Mouse (Mus musculus) retina, embryonic 14.5 days (tissue): ENCODE results near the gene Hopx.

Source experiments
- DNase-seq: peaks from one replicate; pipeline ENCODE4 v3.0.0-alpha.2; 2015; ENCODE audit warnings: low spot score

Gene Hopx

DNA sequence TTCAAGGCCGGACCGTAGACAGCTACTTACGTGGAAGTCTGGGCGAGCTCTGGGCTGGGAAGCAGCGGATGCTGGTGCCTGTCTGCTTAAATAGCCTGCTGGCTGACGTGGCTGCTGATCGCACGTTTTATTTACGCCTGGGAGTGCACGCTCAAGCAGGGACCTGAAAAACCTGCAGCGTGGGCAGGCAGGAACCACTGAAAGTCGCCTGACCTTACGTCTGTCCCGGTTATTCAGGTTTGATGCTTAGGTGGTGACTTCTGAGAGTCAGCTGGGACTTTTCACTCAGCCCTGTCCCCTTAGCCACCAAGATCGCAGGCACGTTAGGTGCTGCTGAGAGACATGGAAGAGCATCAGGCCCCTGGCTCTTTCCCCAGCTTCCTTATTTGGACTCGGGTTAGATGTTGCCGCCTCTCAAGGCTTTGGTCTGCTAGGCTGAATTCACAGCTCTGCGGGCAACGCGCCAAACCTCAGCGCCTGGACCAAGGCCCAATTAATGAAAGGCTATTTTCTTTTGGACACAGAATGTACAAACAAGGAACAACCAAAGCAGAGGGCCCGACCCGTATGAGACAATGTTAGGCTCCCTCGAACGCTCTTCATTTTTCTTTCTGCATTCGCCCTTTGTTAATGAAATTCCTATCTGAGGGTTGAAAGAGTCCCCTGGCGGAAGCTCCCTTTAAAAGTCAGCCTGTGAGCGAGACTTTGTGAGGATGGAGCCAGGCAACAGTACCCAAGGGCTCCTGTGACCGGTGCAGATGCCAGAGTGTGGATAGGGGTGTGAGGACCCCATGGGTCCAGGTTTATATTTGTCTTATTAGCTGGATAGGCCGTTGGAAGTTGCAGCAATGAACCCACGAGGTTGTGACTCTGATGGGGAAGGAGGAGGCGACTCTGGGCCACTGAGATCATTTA, at the start of gene Hopx:
TSS of gene Hopx (minus strand) at position 305 of the 915 bp plus-strand sequence.
- DNase-seq: peak; percentile 47

DNA sequence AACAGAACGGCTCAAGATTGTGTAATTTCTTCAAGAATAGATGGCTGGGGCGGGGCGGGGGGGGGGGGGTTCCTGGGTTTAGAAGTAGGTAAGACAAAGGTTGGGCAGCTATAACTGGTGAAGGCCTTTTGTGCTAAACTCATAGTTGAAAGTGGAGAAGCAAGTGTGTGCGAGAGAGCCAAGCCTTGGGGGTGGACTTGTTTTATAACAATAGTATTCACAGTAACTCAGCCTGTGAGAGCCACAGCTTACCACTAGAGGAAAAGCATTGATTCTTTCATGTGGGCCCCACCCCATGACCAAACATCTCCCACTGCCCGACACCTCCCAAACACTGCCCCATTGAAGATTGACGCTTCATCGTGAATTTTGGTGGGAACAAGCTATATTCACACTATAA, 48.7 kb upstream of the Hopx start:
- no peak for DNase-seq

DNA sequence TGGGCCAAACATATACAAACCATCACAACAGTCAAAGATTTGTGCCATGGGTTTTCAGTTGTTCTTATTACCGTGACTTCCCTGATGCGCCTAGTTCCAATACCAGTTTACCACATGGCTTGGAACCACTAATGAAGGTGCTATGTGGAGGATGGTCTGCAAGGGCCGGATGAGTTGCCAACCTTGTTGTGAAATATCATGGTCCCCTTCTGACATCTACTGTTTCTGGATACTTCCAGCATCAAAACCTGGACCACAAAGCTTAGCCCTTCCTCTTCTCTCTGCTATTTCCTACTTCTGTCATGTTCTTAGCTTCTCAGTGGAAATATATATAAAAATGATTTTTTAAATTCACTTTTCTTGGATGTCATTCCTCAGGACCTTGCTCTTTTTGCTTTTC, 47.6 kb upstream of the Hopx start:
- no peak for DNase-seq

DNA sequence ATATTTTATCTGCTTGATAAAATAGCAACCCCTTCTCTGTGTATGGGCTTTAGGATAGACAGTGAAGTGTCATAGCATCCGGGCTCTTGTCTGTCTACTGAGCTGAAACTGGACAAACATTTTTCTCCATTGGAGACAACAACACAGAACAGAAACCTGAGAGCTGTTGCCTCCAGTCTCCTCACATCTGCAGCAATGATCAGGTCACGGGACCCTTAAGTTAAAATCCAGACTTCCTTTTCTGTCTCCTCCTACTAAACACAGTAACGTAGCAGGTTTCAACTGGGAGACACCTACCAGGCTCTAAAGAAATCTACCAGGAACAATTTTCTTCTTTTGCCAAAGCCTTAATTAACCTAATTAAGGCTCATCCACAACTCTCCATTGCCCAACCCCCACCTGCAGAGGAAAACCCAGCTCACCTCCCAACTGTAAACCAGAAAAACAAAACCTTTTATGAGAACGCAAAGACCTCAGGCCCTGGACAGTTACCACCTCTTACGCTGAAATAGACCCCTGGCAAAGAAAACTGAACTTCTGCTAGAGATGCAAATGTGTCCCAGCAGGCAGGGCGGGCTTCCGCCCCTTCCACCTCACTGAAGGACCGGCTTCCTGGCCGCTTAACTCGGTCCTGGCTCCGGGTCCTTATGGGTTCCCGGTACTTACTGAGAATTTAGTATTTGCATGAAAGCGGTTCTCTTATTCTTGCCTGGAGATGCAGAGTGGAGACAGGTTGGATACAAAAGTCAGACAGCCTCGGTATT, 43.0 kb upstream of the Hopx start:
- DNase-seq: no peak

DNA sequence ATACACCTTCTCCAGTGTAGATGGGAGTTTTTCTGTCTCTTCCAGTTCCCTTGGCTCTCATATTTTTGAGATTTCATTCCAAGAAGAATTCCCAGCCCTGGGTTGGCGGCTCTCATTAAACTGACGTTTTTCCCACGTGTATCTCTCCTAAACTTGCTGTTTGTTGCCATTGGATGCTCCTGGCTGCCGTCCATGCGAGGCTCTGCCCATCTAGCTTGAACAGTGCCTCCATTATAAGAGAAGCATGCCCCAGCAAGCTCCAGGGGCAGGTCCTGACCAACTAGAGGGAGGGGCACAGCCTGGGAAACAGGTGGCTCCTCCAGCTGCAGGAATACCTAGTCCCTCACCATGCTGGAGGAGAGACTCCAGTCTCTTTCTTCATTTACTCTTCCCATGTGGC, 42.0 kb upstream of the Hopx start:
- DNase-seq: no peak

DNA sequence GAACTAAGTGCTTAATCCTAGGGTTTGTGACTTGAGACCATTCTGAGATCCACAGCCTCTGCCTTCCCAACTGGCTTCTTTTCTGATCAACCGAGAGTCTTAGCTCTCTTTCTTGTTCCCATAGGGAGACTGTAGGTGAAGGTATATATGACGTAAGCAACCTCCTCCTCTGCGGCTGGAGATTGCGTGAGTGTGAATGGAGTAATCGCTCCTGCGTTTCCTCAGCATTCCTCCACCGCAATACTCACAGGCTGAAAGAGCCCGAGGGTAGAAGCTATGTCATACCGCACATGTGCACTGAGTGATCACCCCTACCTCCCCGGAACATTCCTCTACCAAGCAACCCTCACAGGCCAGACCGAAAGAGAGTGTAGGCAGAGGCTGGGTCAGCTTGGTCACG, 40.6 kb upstream of the Hopx start:
- DNase-seq: no peak

DNA sequence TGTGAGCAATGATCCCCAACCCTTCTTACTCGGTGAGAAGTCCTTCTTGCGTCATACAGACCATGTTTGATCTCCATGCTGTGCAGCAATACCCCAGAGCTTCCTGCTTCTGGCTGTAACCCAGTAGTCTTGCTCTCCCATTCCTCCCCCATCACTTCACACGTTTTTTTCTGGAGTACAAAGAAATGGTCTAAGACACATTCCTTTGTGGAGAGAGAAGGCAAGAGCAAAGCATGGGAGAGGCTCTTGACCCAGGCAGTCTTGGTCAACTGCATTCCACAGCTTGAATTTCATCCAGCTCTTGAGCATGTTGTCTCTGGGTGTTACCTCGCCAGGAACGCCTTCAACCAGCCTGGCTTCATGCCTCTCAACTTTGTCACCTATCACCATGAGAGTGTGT, 39.9 kb upstream of the Hopx start:
- DNase-seq: no peak

DNA sequence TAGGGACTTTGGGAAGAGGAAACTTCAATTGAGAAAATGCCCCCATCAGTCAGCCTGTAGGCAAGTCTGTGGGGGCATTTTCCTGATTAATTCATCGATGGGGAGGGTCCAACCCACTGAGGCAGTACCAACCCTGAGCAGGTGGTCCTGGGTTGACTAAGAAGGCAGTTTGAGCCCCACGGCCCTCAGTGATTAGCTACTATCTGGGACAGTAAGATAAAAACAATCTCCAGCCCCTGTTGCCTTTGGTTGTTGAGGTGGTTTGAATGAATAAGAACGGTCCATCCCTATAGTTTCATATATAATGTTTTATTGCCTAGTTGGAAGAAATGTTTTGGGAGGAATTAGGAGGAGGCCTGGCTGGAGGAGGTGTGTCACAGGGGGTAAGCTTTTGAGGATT, 36.8 kb upstream of the Hopx start:
- DNase-seq: no peak

DNA sequence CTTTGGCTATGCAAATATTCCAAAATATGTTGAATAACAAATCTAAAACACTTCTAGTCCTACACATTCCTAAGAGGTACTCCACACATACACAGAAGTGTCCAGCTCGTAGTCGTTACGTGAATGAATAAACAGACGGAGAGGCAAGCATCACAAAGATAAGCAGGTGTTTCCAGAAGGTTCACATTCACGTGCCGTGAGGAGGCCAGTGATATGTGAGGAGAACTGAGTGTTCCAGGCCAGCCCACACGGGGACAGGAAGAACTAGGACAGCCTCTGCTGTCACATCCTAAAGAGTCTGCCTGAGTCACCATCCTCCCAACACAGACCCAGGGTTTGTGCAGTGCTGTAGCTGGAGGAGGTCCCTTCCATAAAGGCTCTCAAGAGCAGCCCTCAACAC, 36.2 kb upstream of the Hopx start:
- DNase-seq: no peak

DNA sequence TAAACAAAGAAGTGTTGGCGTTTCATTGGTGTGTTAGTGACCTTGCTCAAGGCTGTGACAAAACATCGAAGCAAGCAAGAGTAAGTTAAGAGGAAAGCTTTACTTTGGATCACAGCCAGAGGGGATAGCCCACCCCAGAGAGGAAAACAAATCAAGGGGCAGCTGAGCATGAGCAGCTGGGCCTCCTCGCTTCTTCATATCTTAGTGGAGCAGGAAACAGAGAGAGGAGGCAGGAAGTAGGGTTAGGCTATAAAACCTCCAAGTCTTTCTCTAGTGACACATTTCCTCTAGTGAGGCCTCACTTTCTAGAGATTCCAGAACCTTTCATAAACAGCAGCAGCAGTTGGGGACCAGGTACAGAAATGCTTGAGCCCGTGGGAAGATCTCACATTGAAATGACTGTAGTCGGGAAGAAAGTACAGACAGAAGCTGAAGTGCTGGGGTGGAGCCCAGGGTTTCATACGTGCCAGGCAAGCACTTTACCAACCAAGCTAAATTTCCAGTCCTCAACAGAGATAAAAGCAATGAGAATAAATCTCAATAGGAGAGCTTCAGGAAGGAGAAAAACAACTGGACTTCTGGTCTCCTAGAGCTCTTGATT, 33.2 kb upstream of the Hopx start:
- DNase-seq: no peak

DNA sequence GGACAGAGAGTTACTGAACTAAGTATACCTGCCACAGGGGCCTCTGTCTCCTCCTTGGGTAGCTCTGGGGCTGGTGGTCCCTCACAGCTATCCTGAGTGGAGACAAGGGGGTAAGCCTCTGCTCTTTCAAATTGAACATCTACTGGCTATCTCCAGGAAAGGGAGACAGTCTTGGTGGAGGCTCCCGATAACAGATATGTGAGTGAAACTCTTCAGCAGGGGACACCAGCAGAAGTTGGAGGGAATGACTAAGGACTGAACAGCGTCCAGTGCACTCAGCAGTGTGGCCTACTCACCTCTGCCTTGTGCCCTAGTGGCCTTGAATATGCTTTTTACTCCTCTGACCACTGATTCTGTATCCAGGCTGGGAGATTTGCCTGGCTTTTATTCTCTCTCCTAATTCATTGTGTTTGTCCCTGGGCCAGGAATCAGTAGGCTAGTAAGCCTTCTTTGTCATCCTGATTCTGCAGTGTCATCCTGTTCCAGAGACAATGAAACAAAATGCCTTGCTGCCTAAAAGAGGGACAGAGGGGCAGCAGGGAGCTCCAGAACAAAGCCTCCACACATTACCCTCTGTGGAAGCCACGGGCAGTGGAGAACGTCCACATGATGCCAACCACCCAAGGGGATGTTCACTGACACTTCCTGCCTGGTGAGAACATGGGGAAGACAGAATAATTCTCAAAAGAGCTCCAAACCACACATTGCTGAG, 31.7 kb upstream of the Hopx start:
- no peak for DNase-seq

DNA sequence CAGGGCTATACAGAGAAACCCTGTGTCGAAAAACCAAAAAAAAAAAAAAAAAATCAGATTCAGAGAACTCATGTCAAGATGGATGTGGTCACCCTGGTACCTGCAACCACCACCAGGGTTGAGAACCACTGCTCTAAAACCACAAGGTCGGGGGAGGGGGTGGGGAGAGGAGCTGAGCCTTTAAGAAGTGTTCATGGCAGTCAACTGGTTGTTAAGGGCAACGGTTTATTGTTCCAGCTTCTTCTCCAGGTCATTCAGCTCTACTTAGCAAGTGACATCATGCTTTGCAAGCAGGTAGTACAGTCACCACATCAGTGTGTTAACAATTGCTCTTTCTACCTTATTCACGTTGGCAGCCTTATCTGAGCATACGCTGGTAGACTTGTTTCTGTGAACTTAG, 29.7 kb upstream of the Hopx start:
- no peak for DNase-seq

DNA sequence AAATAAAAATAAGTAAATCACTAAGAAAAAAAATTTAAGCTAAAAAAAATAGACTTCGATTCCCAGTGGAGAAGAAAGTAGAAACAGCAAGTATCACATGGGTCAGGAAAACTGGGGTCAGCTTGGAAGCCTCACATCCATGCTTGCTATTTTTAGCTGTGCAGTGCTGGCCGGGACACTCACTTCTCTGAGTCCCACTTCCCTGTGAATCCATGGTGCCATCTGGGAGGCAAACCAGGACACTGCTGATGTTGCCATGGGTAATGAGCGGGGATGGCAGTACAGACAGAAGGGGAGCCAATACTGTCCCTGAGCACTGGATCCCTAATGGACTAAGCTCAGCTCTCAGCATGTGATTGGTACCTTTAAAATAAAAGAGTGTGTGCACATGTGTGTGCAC, 28.2 kb upstream of the Hopx start:
- no peak for DNase-seq

DNA sequence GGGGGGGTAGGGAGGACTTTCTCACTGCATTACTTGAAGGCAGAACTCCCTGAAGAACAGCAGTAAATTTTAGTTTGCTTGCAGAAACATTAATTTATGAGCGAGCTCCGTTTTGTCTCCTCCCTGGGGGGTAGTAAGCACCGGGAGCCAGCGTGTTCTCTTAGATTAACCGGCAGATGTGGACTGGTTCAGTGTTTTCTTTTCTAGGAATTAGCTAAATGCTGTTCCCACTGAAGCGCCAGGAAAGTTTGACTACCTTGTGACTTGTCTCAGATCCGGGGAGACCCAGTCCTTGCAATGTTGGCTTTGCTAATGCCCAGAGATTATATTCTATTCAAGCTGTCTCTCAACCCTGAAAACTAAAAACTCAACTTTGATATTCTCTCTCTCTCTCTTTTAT, 26.4 kb upstream of the Hopx start:
- DNase-seq: no peak

DNA sequence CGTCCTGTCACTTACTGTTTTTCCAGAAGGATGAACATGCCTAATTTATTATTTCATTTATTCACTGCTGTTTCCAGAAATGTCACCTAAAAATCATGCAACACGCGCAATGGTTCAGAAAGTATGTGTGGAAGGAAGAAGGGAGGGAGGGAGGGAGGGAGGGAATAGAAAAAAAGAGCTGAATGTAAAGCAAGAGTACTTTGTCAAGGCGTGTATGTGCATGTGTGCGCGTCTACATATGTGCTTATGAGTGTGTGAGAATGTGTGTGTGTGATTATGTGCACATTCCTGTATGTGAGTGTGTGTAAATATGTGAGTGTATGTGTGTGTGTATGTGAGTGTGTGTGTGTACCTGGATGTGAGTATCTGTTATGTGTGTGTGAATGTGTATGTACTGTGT, 25.9 kb upstream of the Hopx start:
- no peak for DNase-seq

DNA sequence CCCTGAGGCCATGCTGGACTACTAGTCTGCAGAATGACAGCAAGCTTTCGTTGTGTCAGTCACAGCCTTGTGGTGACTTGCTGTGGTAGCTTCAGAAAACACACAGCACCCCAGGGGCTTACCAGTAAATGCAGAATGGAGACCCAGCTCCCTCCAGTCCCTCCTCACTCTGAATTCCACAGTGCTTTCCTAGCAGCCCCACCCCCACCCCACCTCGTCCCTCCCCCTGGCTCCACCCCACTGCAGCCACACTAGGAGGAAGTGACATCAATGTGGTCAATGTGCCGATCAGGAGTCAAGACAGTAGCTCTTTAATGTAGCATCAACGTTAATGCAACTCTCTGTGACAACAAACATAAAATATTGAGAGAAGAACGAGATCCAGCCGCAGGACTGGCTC, 25.2 kb upstream of the Hopx start:
- no peak for DNase-seq

DNA sequence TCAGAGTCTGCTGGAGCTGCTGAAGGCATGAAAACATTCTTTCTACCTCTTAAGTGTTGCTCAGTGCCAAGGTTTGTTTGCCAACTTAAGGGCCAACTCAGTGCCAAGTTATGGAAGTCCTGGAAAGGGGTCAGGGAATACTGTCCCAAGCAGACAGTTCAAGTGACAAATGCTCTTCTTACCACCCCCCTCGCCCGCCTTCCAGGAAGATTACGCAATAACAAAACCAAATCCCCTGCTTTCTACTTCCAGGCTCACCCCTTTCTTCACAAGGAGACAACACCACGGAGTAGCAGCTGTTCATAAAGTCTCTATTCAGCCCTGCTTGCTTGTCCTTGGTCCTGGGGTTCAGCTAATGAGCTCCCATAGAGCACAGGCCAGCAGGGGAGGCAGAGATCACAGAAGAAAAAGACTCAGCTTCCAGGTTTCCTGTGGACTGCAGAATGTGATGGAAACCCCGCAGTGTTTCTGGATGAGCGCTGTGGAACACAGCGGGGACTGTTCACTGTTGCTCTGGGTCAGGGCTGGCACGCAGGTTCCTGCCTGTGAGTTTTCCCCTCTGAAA, 22.9 kb upstream of the Hopx start:
- DNase-seq: peak; percentile 55

DNA sequence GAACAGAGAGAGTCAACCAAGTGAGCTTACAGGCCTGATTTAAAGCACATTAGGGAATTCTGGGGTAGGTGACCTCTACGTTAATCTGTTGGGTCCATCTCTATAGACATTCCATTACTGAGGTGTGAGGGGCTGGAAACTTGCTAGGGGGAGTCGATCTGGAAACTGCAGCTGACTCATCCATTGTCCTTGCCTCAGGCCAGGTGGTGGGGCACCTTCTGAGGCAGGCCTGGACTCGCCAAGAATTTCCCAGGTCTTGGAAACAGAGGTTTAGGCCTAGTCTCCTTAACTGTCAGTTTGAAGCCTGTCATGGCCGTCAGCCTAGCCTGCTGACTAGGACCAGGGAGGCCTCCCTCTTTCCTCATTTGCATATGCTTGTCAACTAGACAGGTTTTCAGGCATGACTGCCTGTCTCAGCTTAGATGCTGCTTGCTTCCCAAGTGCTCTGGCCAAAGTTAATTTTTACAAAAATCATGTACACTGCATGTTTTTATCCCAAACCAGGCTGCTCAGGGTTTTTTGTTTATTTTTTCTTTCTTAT, 21.8 kb upstream of the Hopx start:
- DNase-seq: no peak

DNA sequence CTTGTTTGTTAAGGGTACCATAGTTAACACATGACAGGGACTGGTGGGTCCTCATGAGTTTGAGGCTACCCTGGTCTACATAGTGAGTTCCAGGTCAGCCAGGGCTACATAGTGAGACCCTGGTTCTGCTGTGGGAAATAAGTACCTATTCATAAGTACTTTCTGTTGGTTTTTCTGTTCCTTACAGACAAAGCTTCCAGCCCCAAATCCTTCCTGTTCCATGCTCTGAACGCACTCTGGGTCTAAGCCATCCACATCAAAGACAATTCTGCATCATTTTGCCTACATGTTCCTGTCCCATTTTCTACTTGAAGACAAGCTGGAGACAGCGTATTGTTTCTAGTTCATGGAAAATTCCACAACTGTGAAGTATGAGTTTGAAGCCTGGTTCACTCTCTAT, 20.0 kb upstream of the Hopx start:
- no peak for DNase-seq

DNA sequence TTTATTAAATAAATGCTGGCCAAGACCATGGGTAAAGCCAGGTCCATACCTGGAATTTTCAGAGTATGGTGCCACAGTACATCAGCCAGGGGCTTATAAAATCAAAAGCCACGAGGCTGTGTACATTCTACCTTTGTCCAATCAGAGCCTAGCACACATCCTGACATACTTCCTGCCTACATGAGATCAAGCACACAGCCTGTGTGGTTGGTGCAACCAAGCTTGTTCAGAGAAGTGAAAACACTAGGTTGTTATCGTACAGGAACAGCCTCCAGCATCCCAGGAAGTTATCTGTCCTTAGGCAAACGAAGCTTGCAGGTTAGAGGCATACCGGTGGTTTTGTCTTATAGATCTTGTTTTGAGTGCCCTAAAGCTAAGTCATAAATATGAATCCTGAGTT, 19.5 kb upstream of the Hopx start:
- DNase-seq: no peak

DNA sequence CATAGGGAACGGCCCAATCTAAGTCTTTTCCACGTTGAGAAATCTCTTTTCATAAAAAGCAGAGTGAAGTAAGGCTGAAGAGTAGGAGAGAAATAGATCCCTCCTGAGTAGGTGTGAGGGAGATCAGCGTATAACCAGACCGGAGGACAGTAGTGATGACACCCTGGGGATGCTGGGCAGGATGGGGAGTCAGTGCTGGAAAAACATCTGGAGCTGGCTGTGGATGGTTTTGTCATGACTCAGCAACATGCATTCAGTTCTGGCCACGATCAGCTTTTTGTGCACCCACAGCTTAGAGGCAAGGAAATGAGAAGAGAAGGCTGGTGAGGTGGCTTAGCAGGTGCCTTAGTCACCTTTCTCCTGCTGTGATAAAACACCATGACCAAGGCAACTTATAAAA, 19.0 kb upstream of the Hopx start:
- no peak for DNase-seq
